Mouse (Mus musculus): ENCODE data around the gene Prpf6.

The Prpf6 gene

DNA sequence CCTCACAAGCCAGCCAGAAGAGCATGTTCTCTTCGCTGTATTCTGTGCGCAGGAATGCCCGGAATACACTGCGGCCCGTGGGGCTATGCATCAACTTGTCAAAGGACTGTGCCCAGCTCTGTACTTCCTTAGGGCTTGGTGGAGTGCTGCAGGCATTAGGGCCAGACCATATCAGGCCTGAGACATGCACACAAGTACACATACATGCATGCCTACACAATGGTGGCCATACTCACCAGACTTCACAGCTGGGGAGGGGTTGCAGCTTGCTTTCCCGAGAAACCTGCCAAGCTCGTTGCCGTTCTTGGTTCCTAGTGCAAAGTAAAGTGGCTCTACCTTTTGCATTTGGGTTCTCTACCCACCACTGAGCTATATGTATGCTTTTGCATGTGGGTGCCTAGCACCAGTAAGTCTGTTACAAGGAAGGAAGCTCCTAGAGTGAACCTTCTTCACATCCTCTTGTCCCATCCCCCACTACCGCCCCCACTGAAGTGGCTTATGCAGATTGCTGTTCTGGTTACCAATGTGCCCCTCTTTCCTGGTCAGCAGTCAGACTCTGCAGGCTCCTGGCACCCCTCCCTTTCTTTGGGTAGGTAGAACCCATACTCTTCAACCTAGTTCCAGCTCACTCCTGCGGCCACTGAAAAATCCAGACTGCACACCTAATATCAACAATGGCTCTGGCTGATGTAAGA is 97.9 kb downstream of the Prpf6 start:
- 0 out of 2 replicates have a peak, but pooled peaks have one; percentile 12 for ATAC-seq (ENCODE audit: low TSS enrichment)

DNA sequence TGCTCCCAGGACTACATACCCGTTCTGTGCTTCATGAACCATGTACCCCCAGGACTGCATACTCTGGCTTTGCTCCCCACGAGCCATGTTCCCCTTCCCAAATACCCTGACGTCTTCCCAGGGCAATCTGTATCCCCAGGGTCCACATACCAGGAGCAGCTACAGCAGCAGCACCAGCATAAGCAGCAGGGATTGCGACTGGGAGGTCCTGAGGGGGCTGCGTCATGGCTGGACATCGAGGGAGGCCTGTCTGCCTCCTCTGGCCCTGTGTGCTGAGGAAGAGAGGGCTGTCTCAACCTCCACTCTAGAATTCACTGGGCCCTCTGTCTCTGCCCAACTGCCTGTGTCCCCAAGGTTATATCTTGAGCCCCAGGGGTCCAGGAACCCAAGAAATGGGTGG is 99.4 kb downstream of the Prpf6 start:
- ATAC-seq (ENCODE audit: low TSS enrichment) = no peak

DNA sequence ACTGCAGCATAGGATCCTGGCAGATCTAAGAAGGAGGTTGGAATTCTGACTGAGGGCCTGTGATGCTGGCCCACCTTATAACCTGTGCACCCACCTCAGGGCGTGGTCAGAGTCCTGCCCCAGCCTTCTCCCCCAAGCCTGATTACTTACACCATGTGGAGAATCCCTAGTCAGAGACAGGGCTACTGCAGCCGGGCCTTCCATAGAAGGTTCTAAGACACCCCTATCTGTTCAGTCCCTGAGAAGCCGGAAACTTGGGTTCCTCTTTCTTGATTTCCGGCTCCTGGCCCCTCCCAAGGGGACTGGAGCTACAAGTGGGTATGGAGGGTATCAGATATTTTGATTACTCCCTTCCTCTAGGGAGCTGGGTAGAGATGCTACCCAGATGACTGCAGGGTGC is 99.9 kb downstream of the Prpf6 start:
- no peak for ATAC-seq (ENCODE audit: low TSS enrichment)

DNA sequence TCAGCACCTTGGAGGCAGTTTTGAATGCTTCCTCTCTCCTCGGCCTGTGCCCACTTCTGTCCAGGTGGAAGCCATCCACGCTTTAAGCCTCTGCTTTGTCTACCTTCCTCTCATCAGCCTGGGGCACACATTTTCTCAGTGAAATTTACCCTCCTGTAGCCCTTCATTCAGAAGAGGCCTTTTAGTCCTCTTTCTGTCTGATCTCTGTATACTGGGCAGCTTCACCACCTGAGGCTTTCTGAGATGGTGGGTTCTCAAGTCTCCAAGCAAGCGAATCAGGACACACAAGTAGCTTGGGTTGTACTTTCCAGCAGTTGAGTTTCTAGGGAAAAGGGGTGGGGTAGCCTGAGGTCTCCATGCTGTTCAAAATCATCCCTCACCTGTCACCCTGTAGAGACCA is 100.6 kb downstream of the Prpf6 start:
- ATAC-seq (ENCODE audit: low TSS enrichment) = no peak

DNA sequence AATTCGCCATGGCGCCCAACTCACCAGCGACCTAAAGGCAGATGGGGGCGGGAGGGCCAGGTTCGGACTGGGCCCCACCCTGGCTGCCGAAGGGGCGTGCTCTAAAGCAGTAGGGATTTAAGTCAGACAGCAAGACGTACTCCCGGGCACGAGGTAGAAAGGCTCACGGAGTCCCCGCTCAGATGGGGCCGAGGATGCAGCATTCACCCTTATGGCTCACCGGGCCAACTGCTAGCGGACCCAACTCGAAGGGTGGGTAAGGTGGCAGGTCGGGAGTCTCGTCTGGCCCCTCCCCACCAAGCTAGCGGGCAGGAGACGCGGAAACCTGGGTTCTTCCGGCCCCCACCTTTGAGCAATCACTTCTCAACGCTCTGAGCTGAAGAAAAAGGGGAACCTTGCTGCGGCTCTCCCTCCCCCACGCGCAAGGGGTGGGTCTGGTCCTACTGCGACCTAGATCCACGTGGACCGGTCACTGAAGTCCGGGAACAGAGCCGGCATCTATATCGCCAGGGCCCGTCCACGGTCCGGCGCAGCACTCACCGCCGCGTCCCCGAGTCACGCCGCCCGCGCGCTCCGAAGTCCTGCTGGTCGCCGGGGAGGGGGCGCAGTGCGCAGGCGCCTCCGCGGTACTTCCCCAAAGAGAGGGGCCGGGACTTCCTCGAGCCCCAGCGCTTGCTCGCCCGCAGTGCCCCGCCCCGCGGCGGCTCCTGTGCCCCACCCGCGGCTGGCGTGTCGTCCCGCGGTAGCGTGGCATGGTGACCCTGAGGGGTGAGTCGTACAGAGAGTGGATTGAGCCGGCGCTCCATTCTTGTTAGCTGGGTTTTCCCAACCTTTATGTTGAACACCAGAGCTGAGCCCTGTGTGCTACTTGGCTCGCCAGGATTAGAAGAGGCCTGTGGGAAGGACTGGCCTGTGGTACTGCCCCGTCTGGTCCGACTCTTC is 101.9 kb downstream of the Prpf6 start, which contains the start of gene Rgs19:
Rgs19 (minus strand) TSS at position 639 of the 942 bp plus-strand sequence.
- peak; percentile 53 for ATAC-seq (ENCODE audit: low TSS enrichment)

DNA sequence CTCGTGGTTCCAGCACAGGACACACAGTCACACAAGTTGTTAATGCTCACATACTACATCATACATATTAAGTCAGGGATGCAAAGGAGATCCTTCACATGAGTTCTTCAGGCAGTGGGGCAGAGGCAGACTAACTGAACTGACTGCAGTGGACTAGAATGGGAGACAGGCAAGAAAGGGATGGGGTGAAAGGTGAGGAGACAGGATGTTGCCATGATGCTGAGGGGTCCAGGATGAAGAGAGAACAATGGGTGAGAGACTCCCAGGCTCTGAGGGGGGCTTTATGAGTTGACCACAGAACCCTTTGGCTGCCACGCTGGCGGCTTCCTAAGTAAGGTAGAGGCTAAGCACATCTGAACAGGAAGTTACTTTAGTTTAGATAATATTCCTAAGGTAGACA is 102.9 kb downstream of the Prpf6 start:
- no peak for ATAC-seq (ENCODE audit: low TSS enrichment)

DNA sequence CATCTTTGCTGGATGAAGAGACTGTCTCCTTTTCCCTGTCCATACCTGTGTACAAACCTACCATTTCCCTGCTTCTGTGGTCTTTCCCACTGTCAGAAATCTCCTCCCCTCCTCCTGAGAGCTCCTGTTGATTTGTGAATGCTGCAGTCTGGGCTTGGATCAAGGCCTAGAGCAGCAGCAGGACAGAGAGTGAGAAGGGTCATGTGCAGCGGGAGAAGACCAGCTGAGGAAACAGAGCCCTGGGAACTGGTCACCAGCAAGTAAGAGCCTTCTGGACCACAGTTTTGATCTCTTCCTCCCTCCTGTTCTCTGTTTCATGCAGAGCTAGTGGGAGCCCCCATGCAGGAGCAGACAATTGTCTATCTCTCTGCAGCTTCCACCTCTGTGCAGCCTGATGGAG is 104.1 kb downstream of the Prpf6 start:
- ATAC-seq (ENCODE audit: low TSS enrichment) = no peak

DNA sequence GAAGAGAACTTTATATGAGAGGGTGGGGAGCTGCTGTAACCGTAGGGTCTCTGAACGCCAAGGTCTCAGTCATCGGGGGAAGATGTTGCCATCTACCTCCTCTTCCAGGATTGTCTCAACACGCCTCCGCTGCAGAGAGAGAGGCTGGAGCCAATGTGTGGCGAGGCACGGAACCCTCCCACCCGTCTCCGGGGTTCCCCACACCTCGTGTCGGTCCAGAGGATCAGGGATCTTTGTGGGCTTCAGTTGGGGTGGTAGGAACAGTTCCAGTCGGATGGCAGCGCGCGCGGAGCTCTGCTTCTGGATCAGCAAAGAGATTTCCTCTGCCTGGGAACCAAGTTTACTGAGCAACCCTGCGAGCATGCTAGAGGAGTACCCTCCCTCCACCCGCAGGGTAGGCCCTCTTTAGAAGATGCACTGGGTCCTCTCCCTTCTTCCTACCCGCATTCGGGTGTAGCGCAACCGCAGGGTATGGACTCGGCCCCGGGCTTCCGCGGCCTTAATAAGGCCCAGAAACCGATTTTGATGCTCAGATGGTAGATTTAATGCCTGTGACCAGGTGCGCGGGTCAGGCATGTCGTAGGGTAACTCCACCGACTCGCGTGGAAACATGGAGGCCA is 105.2 kb downstream of the Prpf6 start:
- ATAC-seq (ENCODE audit: low TSS enrichment) = no peak

DNA sequence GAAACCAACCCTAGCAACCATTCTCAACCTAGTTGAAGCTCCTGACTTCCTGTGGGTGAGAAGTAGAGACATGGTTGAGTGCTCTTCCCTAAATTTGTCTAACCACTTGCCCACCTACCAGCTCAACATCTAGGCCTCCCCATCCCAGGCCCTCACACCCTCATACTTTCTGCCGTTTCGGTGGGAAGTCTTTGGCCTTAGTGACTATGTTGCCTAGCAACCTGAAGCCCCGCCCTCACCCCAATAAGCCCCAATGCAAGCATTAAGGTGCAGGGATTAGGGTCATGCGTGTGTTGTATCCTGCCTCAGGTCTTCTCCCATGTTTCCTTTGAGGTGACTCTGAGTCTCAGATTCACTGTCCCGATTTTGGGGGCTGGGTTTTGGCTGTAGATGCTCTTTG is 106.6 kb downstream of the Prpf6 start, which contains the start of gene Lkaaear1:
Lkaaear1 (minus strand) TSS at position 202 of the 400 bp plus-strand sequence.
- no peak for ATAC-seq (ENCODE audit: low TSS enrichment)
